Mouse (Mus musculus) liver, adult 10 weeks (tissue): ENCODE data around the gene Gm1604a. TPM values are rescaled to one million over a fixed set of nuclear protein-coding genes. Genes with fewer than 3 reads are reported as not detected.

Source experiments
- polyA plus RNA-seq: library from polyadenylated mRNA; stranded (reverse); fragments of 350-450 nt; fragmentation: Illumina TruSeq; extraction: RNeasy Lipid Tissue Mini Kit (QIAGEN cat#74804); gene quantifications from one replicate; pipeline ENCODE4 v1.2.3, GENCODE M21; 2014; ENCODE audit warnings: low read depth, low replicate concordance

Gm1604a gene
- not detected for polyA plus RNA-seq

DNA sequence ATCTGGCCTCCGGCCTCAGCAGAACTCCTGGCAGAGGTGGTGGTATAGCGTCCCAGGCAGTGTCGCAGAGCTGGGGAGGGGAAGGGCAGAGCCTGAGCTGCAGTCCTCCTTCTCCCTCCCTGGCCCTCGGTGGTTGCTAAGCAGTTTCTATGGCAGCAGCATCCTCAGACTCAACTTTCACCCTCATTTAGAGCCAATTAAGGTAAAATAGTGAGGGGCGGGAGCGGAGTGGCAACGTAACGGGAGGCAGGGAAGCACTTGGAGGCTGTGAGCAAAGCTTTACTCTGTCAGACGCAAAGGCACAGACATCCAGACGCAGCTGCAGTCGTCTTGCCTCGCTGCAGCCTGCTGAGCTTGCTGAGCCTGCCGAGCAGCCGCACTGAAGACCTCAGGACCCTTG, at the start of gene Gm1604a:
Gene Gm1604a (plus strand): TSS at position 312 of the 400 bp plus-strand sequence.

DNA sequence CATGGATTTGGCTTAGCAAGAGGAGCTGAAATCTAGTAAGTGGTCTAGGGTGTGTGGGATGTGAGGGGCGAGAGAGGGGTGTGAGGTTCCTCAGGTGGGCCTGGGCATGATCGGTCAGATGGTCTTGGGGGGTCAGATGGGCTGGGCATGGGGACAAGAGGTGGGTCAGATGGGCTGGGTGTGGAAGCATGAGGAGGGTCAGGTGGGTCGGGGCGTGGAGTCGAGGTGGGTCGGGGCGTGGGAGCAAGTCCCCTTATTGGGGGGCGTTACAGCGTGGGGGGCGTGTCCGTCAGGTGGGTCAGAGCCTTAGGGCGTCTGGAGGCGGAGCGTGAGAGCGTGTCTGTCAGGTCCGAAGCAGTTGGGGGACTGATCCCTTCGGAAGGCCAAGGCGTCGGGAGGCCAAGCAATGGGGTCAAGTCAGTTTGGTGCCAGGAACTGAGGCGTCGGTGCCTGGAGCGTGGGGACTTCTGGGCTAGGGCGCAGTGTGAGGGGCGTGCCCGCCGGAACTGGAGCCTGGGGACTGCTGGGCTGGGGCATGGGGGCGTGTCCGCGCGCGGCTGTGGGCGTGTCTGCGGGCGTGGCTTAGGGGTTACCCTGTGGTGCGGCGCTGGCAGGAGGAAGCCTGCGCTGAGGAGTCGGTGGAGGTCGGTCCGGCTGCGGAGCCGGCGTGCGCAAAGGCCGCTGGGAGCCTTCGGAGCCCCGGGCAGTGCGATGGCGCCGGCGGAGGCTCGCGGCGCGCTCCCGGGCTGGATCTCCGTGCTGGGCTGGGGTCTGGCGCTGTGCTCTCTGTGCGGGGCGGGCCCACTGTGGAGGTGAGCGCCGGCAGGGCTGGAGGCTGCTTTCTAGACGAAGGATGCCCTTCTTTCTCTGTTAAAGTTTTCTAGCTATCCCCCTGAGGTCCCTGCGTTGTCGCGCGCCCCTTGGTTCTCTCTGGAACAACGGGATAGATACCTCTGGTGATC, 46.8 kb upstream of the Gm1604a start, which contains the start of gene Gm49721:
Gene Gm49721 (plus strand): TSS at position 618 of the 962 bp plus-strand sequence.

Other genes starting within 250 kb of the Gm1604a start
- gene Ezr, start 242.8 kb upstream of the Gm1604a start, polyA plus RNA-seq, result 2.9 TPM
- 15.0 TPM for gene Rsph3b, start 76.9 kb upstream of the Gm1604a start, polyA plus RNA-seq
- 10.0 TPM for gene Tagap1, start 64.4 kb upstream of the Gm1604a start, polyA plus RNA-seq
- gene Rnaset2b, start 54.9 kb upstream of the Gm1604a start, polyA plus RNA-seq, result 245 TPM
- gene Gm49721, start 46.7 kb upstream of the Gm1604a start, polyA plus RNA-seq, result not detected
- 0.16 TPM for gene Rps6ka2, start 144.5 kb downstream of the Gm1604a start, polyA plus RNA-seq